Mouse (Mus musculus) Muller cell, postnatal 12 days (primary cell): ENCODE results near the gene Lamb1.

Experiments
- DNase-seq: peaks from one replicate; pipeline ENCODE4 v3.0.0-alpha.2; 2015; ENCODE audit errors: inconsistent ontology term

The Lamb1 gene

GRCm38 (mm10) chr12:31265005-31265721 lies at the start of gene Lamb1:
Gene Lamb1 (plus strand): TSS chr12:31265234.
- DNase-seq, result peak; percentile 92

- no peak for DNase-seq
Measured at GRCm38 (mm10) chr12:31217232-31217631, 47.8 kb upstream of the Lamb1 start.

- no peak for DNase-seq
Measured at GRCm38 (mm10) chr12:31218774-31219173, 46.3 kb upstream of the Lamb1 start.

- peak; percentile 81 for DNase-seq
Measured at GRCm38 (mm10) chr12:31221522-31221921, 43.5 kb upstream of the Lamb1 start.

GRCm38 (mm10) chr12:31222282-31222681 lies 42.8 kb upstream of the Lamb1 start:
- DNase-seq, result peak; percentile 32

- DNase-seq, result peak; percentile 63
Measured at GRCm38 (mm10) chr12:31222741-31223140, 42.3 kb upstream of the Lamb1 start.

GRCm38 (mm10) chr12:31225451-31225850 lies 39.6 kb upstream of the Lamb1 start:
- no peak for DNase-seq

- DNase-seq, result no peak
Measured at GRCm38 (mm10) chr12:31227167-31227566, 37.9 kb upstream of the Lamb1 start.

GRCm38 (mm10) chr12:31228878-31229277 lies 36.2 kb upstream of the Lamb1 start:
- DNase-seq, result no peak

GRCm38 (mm10) chr12:31232635-31233034 lies 32.4 kb upstream of the Lamb1 start:
- DNase-seq, result no peak

- no peak for DNase-seq
Measured at GRCm38 (mm10) chr12:31235018-31235417, 30.0 kb upstream of the Lamb1 start.

GRCm38 (mm10) chr12:31236861-31237595 lies 28.0 kb upstream of the Lamb1 start:
- peak; percentile 23 for DNase-seq

- DNase-seq, result no peak
Measured at GRCm38 (mm10) chr12:31239031-31239583, 25.9 kb upstream of the Lamb1 start.

- no peak for DNase-seq
Measured at GRCm38 (mm10) chr12:31239798-31240197, 25.2 kb upstream of the Lamb1 start.

- DNase-seq, result no peak
Measured at GRCm38 (mm10) chr12:31240470-31240869, 24.6 kb upstream of the Lamb1 start, which contains the start of gene Gm6993. Gene Gm6993 (plus strand): TSS chr12:31240770.

- DNase-seq, result no peak
Measured at GRCm38 (mm10) chr12:31241595-31242342, 23.3 kb upstream of the Lamb1 start.

GRCm38 (mm10) chr12:31244001-31244400 lies 21.0 kb upstream of the Lamb1 start:
- no peak for DNase-seq

GRCm38 (mm10) chr12:31244691-31245090 lies 20.3 kb upstream of the Lamb1 start:
- no peak for DNase-seq

GRCm38 (mm10) chr12:31246153-31246552 lies 18.9 kb upstream of the Lamb1 start:
- no peak for DNase-seq

GRCm38 (mm10) chr12:31246615-31247014 lies 18.4 kb upstream of the Lamb1 start:
- DNase-seq, result peak; percentile 26

GRCm38 (mm10) chr12:31248165-31248564 lies 16.9 kb upstream of the Lamb1 start:
- DNase-seq, result no peak

GRCm38 (mm10) chr12:31248681-31249080 lies 16.4 kb upstream of the Lamb1 start:
- no peak for DNase-seq
